Mouse (Mus musculus): ENCODE measurements around the gene Gm5797.
A peak's percentile ranks its signal among the peaks of the same experiment; 100 is the strongest.
"Not testable (repeated sequence)": the region's sequence is repeated elsewhere in the genome, so short reads cannot be mapped to it uniquely, and the experiment has no call there.

The Gm5797 gene

GRCm38 (mm10) chr14:7332295-7332694, at the start of gene Gm5797:
Gene Gm5797 (minus strand): TSS chr14:7332395.
- DNase-seq (ENCODE audit: low spot score in 2 of 2), result not testable (repeated sequence)

- not testable (repeated sequence) for DNase-seq (ENCODE audit: low spot score in 2 of 2)
These were observed 32.8 kb upstream of the Gm5797 start, which contains the start of gene Gm8374 for GRCm38 (mm10) chr14:7365034-7365433. Gene Gm8374 (minus strand): TSS chr14:7365134.

DNA sequence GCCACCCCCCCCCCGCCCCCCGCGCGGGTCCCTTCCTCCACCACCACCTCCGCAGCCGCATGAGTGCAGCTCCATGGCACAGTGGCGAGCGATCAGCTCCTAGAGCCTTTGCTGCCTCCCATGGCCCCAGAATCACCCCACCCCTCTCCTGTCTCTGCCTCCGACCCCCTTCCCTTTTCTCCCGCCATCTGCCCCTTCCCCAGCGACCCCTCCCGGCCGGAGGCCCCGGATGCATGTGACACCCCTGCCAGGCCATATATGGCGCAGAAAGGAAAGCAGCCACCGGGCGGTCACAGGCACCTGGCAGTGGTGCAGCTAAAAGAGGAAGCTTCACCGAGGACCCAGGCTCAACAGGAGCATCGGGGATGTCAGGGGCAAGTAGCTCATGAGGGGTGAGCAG, 17.1 kb downstream of the Gm5797 start:
- peak; percentile 6 to 14 for DNase-seq (ENCODE audit: low spot score in 2 of 2)

GRCm38 (mm10) chr14:7314661-7315060, 17.5 kb downstream of the Gm5797 start, which contains the start of gene Gm3739:
Gene Gm3739 (minus strand): TSS chr14:7315049.
- DNase-seq (ENCODE audit: low spot score in 2 of 2), result peak; percentile 5 to 9
